Mouse (Mus musculus) liver, postnatal 0 days (tissue): ENCODE measurements at regions not wholly inside any gene's neighbourhood (a gene's known extent, or its start where the extent isn't known, plus 50 kb on each side); places are given as distances from the start of the nearest gene placed in this dataset.

Experiments used
- CTCF ChIP-seq: sonication (generic); IDR thresholded peaks from 2 replicates; pipeline ENCODE4 v1.5.1; 2016; ENCODE audit warnings: antibody characterized with exemption, low read depth
- EP300 ChIP-seq: IDR thresholded peaks from 2 replicates; pipeline ENCODE4 v1.6.1; 2016; ENCODE audit warnings: antibody characterized with exemption, low read depth, mild to moderate bottlenecking

DNA sequence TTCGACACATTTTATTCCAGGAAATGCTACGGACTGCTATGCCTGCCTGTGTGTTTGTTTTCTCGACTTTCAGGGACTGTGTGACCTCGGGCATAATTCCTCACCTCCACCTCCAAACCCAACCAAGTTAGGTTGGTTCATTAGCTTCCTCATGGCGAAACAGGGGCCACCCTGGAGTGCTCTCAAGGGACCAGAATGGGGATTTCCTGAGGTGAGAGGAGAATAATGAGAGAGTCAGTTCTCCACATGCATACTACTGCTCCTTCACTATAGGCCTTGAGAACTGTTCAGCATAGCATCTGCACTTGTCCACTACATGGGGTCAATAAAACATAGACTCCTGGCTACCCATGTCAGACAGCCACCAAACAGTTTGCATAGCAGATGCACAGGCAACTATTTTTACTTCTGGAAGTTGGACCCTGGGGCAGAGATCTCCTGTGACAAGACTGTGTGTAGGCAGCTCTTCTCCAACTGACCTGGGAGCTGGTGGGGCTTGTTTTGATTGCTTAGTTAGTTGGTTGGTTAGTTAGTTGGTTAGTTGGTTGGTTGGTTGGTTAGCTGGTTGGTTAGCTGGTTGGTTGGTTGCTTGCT lies 146.6 kb downstream of the Bcat1 start:
- TF ChIP-seq CTCF (no peak), EP300 (no peak)
